Mouse (Mus musculus) megakaryocyte progenitor cell, adult 5-6 weeks (primary cell): ENCODE measurements around the gene Bcl2l13. TPM values are rescaled to one million over a fixed set of nuclear protein-coding genes. Genes with fewer than 3 reads are reported as not detected.

Source experiments
- ATAC-seq: replicated peaks from 2 replicates; pipeline ENCODE4 v1.8.0; 2016; ENCODE audit warnings: mild to moderate bottlenecking, moderate TSS enrichment, inconsistent platforms; ENCODE audit not compliant: poor library complexity
- total RNA-seq, 2 experiments: library from RNA; stranded (forward) in 1 of 2; stranded (reverse) in 1 of 2; fragments of 157-497, 149-512 nt in 1 of 2; fragments of 200-1000 nt in 1 of 2; gene quantifications; 2 replicates each; pipeline versions ENCODE4 v1.2.3 to v1.2.4; 2015 to 2017

Bcl2l13 gene
- total RNA-seq, 2 experiments from 2014 or later: 17.7 to 23.9 TPM

- no peak for ATAC-seq
Measured at GRCm38 (mm10) chr6:120926880-120927279, 90.9 kb downstream of the Bcl2l13 start.

GRCm38 (mm10) chr6:120927765-120928164 is 91.8 kb downstream of the Bcl2l13 start:
- no peak for ATAC-seq

GRCm38 (mm10) chr6:120929421-120929820 is 93.4 kb downstream of the Bcl2l13 start:
- ATAC-seq: no peak

GRCm38 (mm10) chr6:120930450-120931306 is 94.7 kb downstream of the Bcl2l13 start:
- peak; percentile 59 for ATAC-seq

- ATAC-seq: peak; percentile 29; the same call in 1 of the 2 replicates
Measured at GRCm38 (mm10) chr6:120932597-120932996, 96.6 kb downstream of the Bcl2l13 start.

GRCm38 (mm10) chr6:120933670-120934069 is 97.7 kb downstream of the Bcl2l13 start:
- no peak for ATAC-seq

- ATAC-seq: no peak
Measured at GRCm38 (mm10) chr6:120934176-120934575, 98.2 kb downstream of the Bcl2l13 start.

- no peak for ATAC-seq
Measured at GRCm38 (mm10) chr6:120937104-120937617, 101.1 kb downstream of the Bcl2l13 start.

GRCm38 (mm10) chr6:120937999-120938608 is 102.1 kb downstream of the Bcl2l13 start:
- no peak for ATAC-seq

- no peak for ATAC-seq
Measured at GRCm38 (mm10) chr6:120938763-120939450, 102.9 kb downstream of the Bcl2l13 start.

- ATAC-seq: no peak
Measured at GRCm38 (mm10) chr6:120939783-120940182, 103.8 kb downstream of the Bcl2l13 start.

- ATAC-seq: no peak
Measured at GRCm38 (mm10) chr6:120940446-120941083, 104.6 kb downstream of the Bcl2l13 start.

- ATAC-seq: no peak
Measured at GRCm38 (mm10) chr6:120941084-120941481, 105.1 kb downstream of the Bcl2l13 start.

- ATAC-seq: no peak
Measured at GRCm38 (mm10) chr6:120941575-120941974, 105.6 kb downstream of the Bcl2l13 start.

Other genes with a start within 250 kb of the Bcl2l13 start
- gene Cecr2, start 169.8 kb upstream of the Bcl2l13 start, total RNA-seq (2015): 0.42 and 1.3 TPM in 2 replicates
- 0.12 and 1.8 TPM in 2 replicates for gene Cecr2, start 169.8 kb upstream of the Bcl2l13 start, total RNA-seq (2017)
- not detected in 2 replicates for gene Slc25a18, start 62.6 kb upstream of the Bcl2l13 start, total RNA-seq (2015)
- gene Slc25a18, start 62.6 kb upstream of the Bcl2l13 start, total RNA-seq (2017): not detected in 2 replicates
- gene Atp6v1e1, start 13.4 kb upstream of the Bcl2l13 start, total RNA-seq (2015): 139 and 152 TPM in 2 replicates
- gene Atp6v1e1, start 13.4 kb upstream of the Bcl2l13 start, total RNA-seq (2017): 135 and 152 TPM in 2 replicates
- gene Bid, start 80.6 kb downstream of the Bcl2l13 start, total RNA-seq (2015): 89.7 and 91.0 TPM in 2 replicates
- gene Bid, start 80.6 kb downstream of the Bcl2l13 start, total RNA-seq (2017): 51.7 and 55.4 TPM in 2 replicates